Mouse (Mus musculus): ENCODE results near the gene Rbm19. TPM values are rescaled to one million over a fixed set of nuclear protein-coding genes. Genes with fewer than 3 reads are reported as not detected.

The Rbm19 gene
- total RNA-seq, 2 experiments from 2014 or later = 14.1 to 20.8 TPM

GRCm38 (mm10) chr5:120165061-120165942 is 49.0 kb downstream of the Rbm19 start:
- DNase-seq = no peak

- DNase-seq = no peak
Observed at GRCm38 (mm10) chr5:120167787-120168325, 51.6 kb downstream of the Rbm19 start.

- DNase-seq = no peak
Observed at GRCm38 (mm10) chr5:120171865-120172728, 55.8 kb downstream of the Rbm19 start.

GRCm38 (mm10) chr5:120172729-120173101 is 56.5 kb downstream of the Rbm19 start:
- DNase-seq = no peak

- DNase-seq = no peak
Observed at GRCm38 (mm10) chr5:120174317-120174716, 58.1 kb downstream of the Rbm19 start.

- no peak for DNase-seq
Observed at GRCm38 (mm10) chr5:120175217-120175616, 59.0 kb downstream of the Rbm19 start.

GRCm38 (mm10) chr5:120176246-120177065 is 60.2 kb downstream of the Rbm19 start:
- DNase-seq = peak; percentile 49

GRCm38 (mm10) chr5:120177066-120177340 is 60.7 kb downstream of the Rbm19 start:
- no peak for DNase-seq

- no peak for DNase-seq
Observed at GRCm38 (mm10) chr5:120180102-120180501, 63.8 kb downstream of the Rbm19 start.

GRCm38 (mm10) chr5:120181384-120181783 is 65.1 kb downstream of the Rbm19 start:
- no peak for DNase-seq

GRCm38 (mm10) chr5:120183321-120183720 is 67.1 kb downstream of the Rbm19 start:
- DNase-seq = no peak

- DNase-seq = no peak
Observed at GRCm38 (mm10) chr5:120183790-120184189, 67.5 kb downstream of the Rbm19 start.

GRCm38 (mm10) chr5:120185949-120186348 is 69.7 kb downstream of the Rbm19 start:
- no peak for DNase-seq

- DNase-seq = no peak
Observed at GRCm38 (mm10) chr5:120188541-120188940, 72.3 kb downstream of the Rbm19 start.

GRCm38 (mm10) chr5:120190001-120190582 is 73.8 kb downstream of the Rbm19 start:
- no peak for DNase-seq

- no peak for DNase-seq
Observed at GRCm38 (mm10) chr5:120191620-120192019, 75.4 kb downstream of the Rbm19 start.

- no peak for DNase-seq
Observed at GRCm38 (mm10) chr5:120194309-120194941, 78.2 kb downstream of the Rbm19 start.

- DNase-seq = no peak
Observed at GRCm38 (mm10) chr5:120194948-120195347, 78.7 kb downstream of the Rbm19 start.

GRCm38 (mm10) chr5:120196879-120197278 is 80.6 kb downstream of the Rbm19 start:
- no peak for DNase-seq

- peak; percentile 49 for DNase-seq
Observed at GRCm38 (mm10) chr5:120197813-120198387, 81.6 kb downstream of the Rbm19 start.

GRCm38 (mm10) chr5:120199865-120200264 is 83.6 kb downstream of the Rbm19 start:
- DNase-seq = no peak

Data from gastrocnemius, postnatal 10 days (tissue).